Mouse (Mus musculus) embryonic facial prominence, embryonic 11.5 days (tissue): ENCODE measurements around the gene Ccdc124. TPM values are rescaled to one million over a fixed set of nuclear protein-coding genes. Genes with fewer than 3 reads are reported as not detected.
A peak's percentile ranks its signal among the peaks of the same experiment; 100 is the strongest.

Experiments used
- ATAC-seq: fragments of 200-750 bp; cut with Nextera tagmentation; replicated peaks from 2 replicates; pipeline ENCODE4 v1.8.0; 2017; ENCODE audit warnings: low read depth; ENCODE audit not compliant: insufficient number of reproducible peaks, low FRiP score, low TSS enrichment
- DNase-seq: peaks from one replicate; pipeline ENCODE4 v3.0.0-alpha.2; 2015; ENCODE audit warnings: low spot score
- H3K27ac ChIP-seq: fragments of 300-500 bp; sonication (generic); replicated peaks from 2 replicates; pipeline ENCODE4 v1.5.1; 2014; ENCODE audit warnings: mild to moderate bottlenecking, low read depth, low read length, control low read depth
- H3K27me3 ChIP-seq: fragments of 300-500 bp; sonication (generic); 2 replicates; pipeline ENCODE4 v1.6.1; 2014; ENCODE audit warnings: mild to moderate bottlenecking, low read length, moderate library complexity, mixed read lengths; ENCODE audit not compliant: control insufficient read depth, insufficient read depth
- H3K36me3 ChIP-seq: fragments of 300-500 bp; sonication (generic); replicated peaks from 2 replicates; pipeline ENCODE4 v1.6.1; 2014; ENCODE audit warnings: low read depth, mild to moderate bottlenecking, low read length, moderate library complexity, mixed read lengths; ENCODE audit not compliant: control insufficient read depth, insufficient read depth
- H3K4me1 ChIP-seq: fragments of 300-500 bp; sonication (generic); 2 replicates; pipeline ENCODE4 v1.6.1; 2014; ENCODE audit warnings: low read length, mixed read lengths; ENCODE audit not compliant: control insufficient read depth, insufficient read depth
- H3K4me2 ChIP-seq: fragments of 300-500 bp; sonication (generic); 2 replicates; pipeline ENCODE4 v1.6.1; 2014; ENCODE audit warnings: low read depth, mild to moderate bottlenecking, control low read depth, low read length, moderate library complexity
- H3K4me3 ChIP-seq: fragments of 300-500 bp; sonication (generic); 2 replicates; pipeline ENCODE4 v1.5.1; 2014; ENCODE audit warnings: low read depth, low read length, control low read depth
- H3K9ac ChIP-seq: fragments of 300-500 bp; sonication (generic); replicated peaks from 2 replicates; pipeline ENCODE4 v1.6.1; 2014; ENCODE audit warnings: mild to moderate bottlenecking, control low read depth, low read length
- H3K9me3 ChIP-seq: fragments of 300-500 bp; sonication (generic); replicated peaks from 2 replicates; pipeline ENCODE4 v1.6.1; 2016; ENCODE audit warnings: mild to moderate bottlenecking, low read length, inconsistent platforms, mixed read lengths; ENCODE audit not compliant: control insufficient read depth
- WGBS: fragments of 180-500 bp; shearing (Covaris S2); extraction: QIAGEN DNeasy Blood & Tissue Kit; methylation state at CpG from one replicate; pipeline ENCODE4 v1.1.7; 2014; 5-methylcytosine and 5-hydroxymethylcytosine counted together
- polyA plus RNA-seq: library from polyadenylated mRNA; unstranded; fragments of >200 nt; fragmentation: Nextera tagmentation; extraction: Ambion mirVana; gene quantifications from 2 replicates; pipeline ENCODE4 v1.2.1, GENCODE M21; 2014

Ccdc124 gene
- polyA plus RNA-seq, 1 experiment from 2014 or later, result 150 TPM

DNA sequence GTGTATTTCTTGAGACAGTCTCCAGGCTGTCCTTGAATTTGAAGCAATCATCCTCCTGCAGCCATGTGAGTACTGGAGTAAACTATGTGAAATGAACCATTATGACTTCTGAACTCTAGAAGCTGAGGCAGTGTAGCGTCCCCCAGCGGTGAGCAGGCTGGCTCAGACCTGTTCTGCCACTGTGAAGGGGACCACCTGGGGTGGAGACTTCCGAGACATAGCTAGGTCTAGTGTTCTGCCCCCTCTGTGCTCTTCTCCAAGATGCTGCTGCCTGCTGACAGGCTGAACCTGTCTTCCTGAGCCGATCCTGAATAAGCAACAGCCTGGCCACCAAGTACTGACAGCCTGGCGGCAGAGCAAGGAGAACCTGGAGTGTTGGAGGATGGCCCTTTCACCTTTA lies 28.6 kb downstream of the Ccdc124 start:
- no peak overlapping the region for H3K4me3 ChIP-seq
- H3K9ac ChIP-seq, result no peak overlapping the region
- no peaks in the 10 kb centered on the region for H3K27me3 ChIP-seq
- no peaks in the 10 kb centered on the region for H3K36me3 ChIP-seq
- H3K9me3 ChIP-seq, result no peaks in the 10 kb centered on the region
- WGBS, result 38% methylated on average over 5 of the region's 5 CpGs
- ATAC-seq (no peak), DNase-seq (no peak)
- H3K4me1 ChIP-seq, result no peaks in the 10 kb centered on the region; the same call in 1 of the 2 replicates
- no peak overlapping the region for H3K4me2 ChIP-seq
- no peak overlapping the region for H3K27ac ChIP-seq

DNA sequence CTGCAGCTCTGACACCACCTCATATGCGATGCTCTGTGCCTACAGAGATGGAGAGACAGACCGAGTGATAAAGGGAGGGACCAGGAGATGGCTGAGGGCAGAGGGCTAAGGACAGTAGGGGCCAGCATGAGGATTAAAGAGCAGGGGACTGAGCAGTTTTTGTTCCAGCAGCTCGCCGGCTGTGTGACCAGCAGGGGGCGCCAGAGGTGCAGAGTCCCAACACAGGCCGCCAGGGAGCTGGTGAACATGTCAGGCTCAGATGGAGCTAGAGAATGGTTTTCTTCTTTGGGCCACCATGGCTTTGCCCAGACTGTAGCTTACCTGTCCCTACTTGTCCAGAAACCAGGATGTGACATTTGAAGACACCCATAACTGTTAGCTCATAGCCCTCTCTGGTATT lies 29.2 kb downstream of the Ccdc124 start:
- Histone ChIP-seq H3K9ac (no peak overlapping the region; the same call in 1 of the 2 replicates), H3K27ac (no peak overlapping the region)
- ATAC-seq, result no peak; the same call in 1 of the 2 replicates

DNA sequence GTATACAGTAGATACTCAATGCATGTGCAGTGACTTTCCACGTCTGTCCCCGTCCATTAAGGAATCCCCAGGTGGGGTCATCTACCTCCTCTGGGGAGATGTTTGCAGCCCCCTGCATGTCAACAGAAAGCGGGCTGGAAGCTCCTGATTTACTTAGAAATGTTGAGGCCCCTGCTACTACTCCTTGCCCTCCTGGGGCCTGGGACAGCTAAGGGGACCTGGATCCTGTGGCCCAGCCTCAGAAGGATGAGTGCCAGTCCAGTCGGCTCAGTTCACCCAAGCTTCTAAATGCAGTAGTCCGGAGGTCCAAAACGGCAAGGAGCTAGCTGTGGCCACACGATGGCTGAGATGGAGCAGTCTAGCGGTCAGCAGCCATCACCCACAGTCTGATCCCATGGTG lies 29.8 kb downstream of the Ccdc124 start:
- Histone ChIP-seq H3K36me3 (no peaks in the 10 kb centered on the region), H3K4me3 (no peak overlapping the region), H3K4me1 (no peaks in the 10 kb centered on the region; the same call in 1 of the 2 replicates), H3K27me3 (no peaks in the 10 kb centered on the region), H3K4me2 (no peak overlapping the region), H3K9me3 (no peaks in the 10 kb centered on the region), H3K9ac (no peak overlapping the region; the same call in 1 of the 2 replicates), H3K27ac (no peak overlapping the region)
- WGBS, result 91% methylated on average over 8 of the region's 8 CpGs
- no peak for ATAC-seq
- DNase-seq, result no peak

More for the DNA sequence above, 29.2 kb downstream of the Ccdc124 start:
- Histone ChIP-seq H3K27me3 (no peaks in the 10 kb centered on the region), H3K4me2 (no peak overlapping the region), H3K9me3 (no peaks in the 10 kb centered on the region), H3K36me3 (no peaks in the 10 kb centered on the region), H3K4me3 (no peak overlapping the region), H3K4me1 (no peaks in the 10 kb centered on the region; the same call in 1 of the 2 replicates)
- WGBS, result 1% methylated on average over 6 of the region's 6 CpGs
- DNase-seq, result peak; percentile 86

DNA sequence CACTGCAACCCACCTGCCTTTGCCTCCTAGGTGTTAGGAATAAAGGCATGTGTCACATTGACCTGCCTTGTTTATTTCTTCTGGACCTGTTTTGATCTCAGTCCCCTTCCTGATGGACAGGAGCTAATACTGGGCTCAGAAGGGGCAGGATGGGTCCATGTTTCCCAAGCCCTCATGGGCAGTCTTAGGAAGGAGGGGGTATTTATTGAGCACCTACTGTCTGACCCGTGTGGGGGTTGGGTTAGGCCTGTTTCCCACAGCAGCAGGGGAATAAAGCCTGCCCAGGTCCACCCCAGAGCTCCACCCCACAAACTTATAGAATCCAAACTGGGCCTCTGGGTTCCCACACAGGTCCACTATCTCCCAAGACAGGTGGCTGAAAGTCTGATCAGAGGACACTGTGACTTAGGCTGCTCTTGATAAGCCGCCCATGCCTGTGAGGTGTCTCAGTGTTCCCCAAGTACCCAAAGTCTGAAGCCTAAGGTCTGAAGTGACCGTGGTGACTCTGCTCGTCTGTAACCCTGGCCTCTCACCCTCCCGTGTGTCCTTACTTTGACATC lies 30.4 kb downstream of the Ccdc124 start:
- no peak overlapping the region for H3K4me2 ChIP-seq
- DNase-seq, result no peak
- H3K27me3 ChIP-seq, result no peaks in the 10 kb centered on the region
- 80% methylated on average over 5 of the region's 5 CpGs for WGBS
- no peak for ATAC-seq
- H3K4me3 ChIP-seq, result no peak overlapping the region
- H3K9me3 ChIP-seq, result no peaks in the 10 kb centered on the region
- no peaks in the 10 kb centered on the region for H3K36me3 ChIP-seq
- no peaks in the 10 kb centered on the region; the same call in 1 of the 2 replicates for H3K4me1 ChIP-seq
- H3K9ac ChIP-seq, result no peak overlapping the region
- no peak overlapping the region for H3K27ac ChIP-seq

DNA sequence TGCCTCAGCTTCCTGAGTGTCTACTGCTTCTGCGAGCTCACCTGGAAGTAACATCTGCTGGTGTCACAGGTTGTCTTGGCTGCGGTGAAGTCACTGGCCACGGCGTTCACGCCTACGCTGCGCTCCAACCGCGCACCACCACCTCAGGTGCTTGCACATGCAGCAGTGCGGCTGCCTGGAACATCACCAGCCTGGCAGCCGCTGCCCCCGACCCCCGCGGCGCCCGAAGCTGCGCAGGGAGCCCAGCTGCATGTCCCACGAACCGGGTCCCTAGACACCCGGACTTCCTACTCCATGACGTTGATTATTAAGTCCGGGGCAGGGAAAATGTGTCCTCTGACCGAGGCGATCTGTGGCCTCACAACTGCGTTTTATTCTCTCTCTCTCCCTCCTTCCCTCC lies 31.3 kb downstream of the Ccdc124 start:
- no peaks in the 10 kb centered on the region for H3K36me3 ChIP-seq

DNA sequence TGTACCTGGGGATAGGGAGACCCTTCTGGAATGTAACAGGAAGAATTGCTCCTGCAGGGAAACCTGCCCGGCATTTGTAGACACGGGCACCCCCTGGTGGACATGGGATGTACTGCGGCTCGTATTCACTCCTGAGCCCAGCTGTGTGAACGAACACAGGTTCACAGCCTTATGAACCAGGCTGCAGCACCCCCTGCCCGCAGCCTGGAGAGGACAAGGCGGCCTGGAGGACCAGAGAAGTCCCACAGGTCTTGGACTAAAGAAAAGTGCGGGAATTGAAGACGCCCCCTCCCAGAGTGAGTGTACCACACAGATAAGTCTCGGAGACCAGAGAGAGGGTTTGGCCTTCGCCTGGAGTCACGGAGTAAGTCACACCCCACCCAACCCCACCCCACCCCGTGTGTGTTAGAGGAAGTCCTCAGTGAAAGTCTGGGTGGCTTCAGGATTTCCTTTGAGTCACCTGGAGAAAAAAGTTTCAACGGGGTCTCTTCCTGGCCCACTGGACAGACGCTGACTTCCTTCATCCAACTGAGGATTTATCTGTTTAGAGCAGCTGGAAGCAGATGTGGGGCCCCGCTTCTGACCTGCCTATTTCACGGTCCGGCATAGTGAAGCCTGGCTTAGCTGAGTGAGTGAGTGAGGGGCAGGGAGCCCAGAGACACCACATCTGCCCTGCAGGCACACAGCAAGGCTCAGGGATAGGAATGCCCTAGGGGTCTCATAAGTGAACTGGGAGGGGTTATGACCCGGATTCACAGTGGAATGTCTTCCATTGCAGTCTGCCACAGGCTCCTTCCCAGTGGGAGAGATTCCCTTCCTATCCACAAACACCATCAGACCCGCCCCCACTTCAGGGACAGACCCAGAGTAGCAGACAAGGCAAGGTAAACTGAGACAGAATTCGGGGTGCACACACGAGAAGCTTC lies 32.3 kb downstream of the Ccdc124 start:
- Histone ChIP-seq H3K27ac (no peak overlapping the region), H3K4me2 (no peak overlapping the region), H3K36me3 (no peaks in the 10 kb centered on the region), H3K9me3 (no peaks in the 10 kb centered on the region), H3K4me3 (no peak overlapping the region), H3K9ac (0 out of 2 replicates have a peak overlapping the region, but pooled peaks have one; percentile 34), H3K4me1 (no peaks in the 10 kb centered on the region; the same call in 1 of the 2 replicates), H3K27me3 (no peaks in the 10 kb centered on the region)
- 33% methylated on average over 22 of the region's 22 CpGs for WGBS
- ATAC-seq (no peak), DNase-seq (peak; percentile 93)

More for the DNA sequence above, 31.3 kb downstream of the Ccdc124 start:
- no peak overlapping the region for H3K4me3 ChIP-seq
- DNase-seq (no peak), ATAC-seq (no peak)
- no peaks in the 10 kb centered on the region; the same call in 1 of the 2 replicates for H3K4me1 ChIP-seq
- H3K27me3 ChIP-seq, result no peaks in the 10 kb centered on the region
- H3K9me3 ChIP-seq, result no peaks in the 10 kb centered on the region
- H3K9ac ChIP-seq, result no peak overlapping the region
- H3K4me2 ChIP-seq, result no peak overlapping the region
- no peak overlapping the region for H3K27ac ChIP-seq
- 67% methylated on average over 25 of the region's 25 CpGs for WGBS

DNA sequence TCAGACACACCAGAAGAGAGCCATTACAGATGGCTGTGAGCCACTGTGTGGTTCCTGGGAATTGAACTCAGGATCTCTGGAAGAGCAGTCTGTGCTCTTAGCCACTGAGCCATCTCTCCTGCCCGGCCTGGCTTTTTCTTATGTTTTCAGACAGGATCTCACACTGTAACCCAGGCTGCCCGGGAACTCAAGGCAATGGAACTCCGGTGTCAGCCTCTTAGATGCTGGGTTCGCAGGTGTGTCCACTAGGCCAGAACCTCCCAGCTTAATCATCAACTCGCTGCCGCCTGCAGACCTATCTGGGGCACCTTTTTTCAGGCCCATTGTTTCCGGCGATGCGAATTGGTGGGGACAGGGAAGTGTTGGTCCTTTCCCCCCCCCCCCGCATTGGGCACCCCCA lies 33.1 kb downstream of the Ccdc124 start:
- H3K4me2 ChIP-seq, result no peak overlapping the region
- 56% methylated on average over 10 of the region's 10 CpGs for WGBS
- H3K27me3 ChIP-seq, result no peaks in the 10 kb centered on the region
- ATAC-seq (no peak), DNase-seq (no peak)
- no peaks in the 10 kb centered on the region for H3K9me3 ChIP-seq
- no peaks in the 10 kb centered on the region; the same call in 1 of the 2 replicates for H3K4me1 ChIP-seq
- no peaks in the 10 kb centered on the region for H3K36me3 ChIP-seq
- H3K4me3 ChIP-seq, result no peak overlapping the region
- no peak overlapping the region for H3K27ac ChIP-seq
- H3K9ac ChIP-seq, result no peak overlapping the region
